9 mouse cellular contexts compared by ENCODE assay signal in the genomic region with DNA sequence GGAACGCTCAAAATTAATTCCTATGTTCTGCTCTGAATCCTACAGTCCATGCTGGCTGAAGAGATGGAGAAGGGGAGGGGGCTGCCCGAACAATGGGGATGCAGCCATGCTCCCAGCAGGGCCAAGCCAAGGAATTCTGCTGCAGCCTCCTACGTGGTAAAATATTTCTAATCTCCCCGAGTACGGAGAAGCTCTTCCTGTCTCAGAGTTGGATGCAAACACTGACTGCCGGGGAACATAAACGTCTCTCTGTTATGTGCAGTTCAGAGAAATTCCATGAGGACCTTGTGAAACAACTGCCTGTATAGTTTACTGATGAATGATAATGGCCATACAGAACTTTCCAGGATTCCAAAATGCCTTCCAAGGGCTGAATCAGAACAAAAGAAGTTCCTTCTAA.
A peak's percentile ranks its signal among the peaks of the same experiment; 100 is the strongest.
DNase-seq lines count a peak whose midpoint lies in the region; ATAC-seq lines count a peak whose summit lies in the region.
"Had no signal": no experiment of that assay in that cellular context is flagged by ENCODE, and none has a peak within 500 bp of the region (broad histone marks: within the 10 kb centered on the region; RNA-seq: fewer than 3 reads in every experiment).

No protein-coding gene starts in this region.

- no peak overlapping the region for H3K4me3 ChIP-seq in kidney, embryonic 16.5 days (ENCODE audit: low read length)
- H3K4me3 ChIP-seq in embryonic facial prominence, embryonic 10.5 days: no peak overlapping the region
- H3K4me3 ChIP-seq in hindbrain, embryonic 10.5 days: no peak overlapping the region

- peaks cover 49% of the 10 kb centered on the region for H3K4me1 ChIP-seq in kidney, embryonic 16.5 days (ENCODE audit: insufficient read depth, low read length)
- H3K4me1 ChIP-seq in embryonic facial prominence, embryonic 10.5 days: peaks cover 28% of the 10 kb centered on the region
- H3K4me1 ChIP-seq in hindbrain, embryonic 10.5 days (replicated peaks): peaks cover 37% of the 10 kb centered on the region

- DNase-seq in kidney, adult 9 months: no peak
- no peak for DNase-seq in embryonic facial prominence, embryonic 10.5 days (ENCODE audit: low spot score)
- peak; percentile 20 for DNase-seq in hindbrain, embryonic 10.5 days (ENCODE audit: low spot score)
- DNase-seq in mesoderm, embryonic 11.5 days (ENCODE audit: low read depth, low spot score): peak; percentile 31
- DNase-seq in thymus, adult 18-20 months: no peak
- no peak for DNase-seq in thymus, postnatal 25 days
- DNase-seq: spleen, adult 18-20 months had no signal

- H3K27ac ChIP-seq in kidney, embryonic 16.5 days (ENCODE audit: low read length): peak overlapping the region; percentile 79
- H3K27ac ChIP-seq in embryonic facial prominence, embryonic 10.5 days (replicated peaks): peak overlapping the region; percentile 8; the same call in 1 of the 2 replicates
- peak overlapping the region; percentile 81 for H3K27ac ChIP-seq in hindbrain, embryonic 10.5 days

- 39% methylated on average over 7 of the region's 7 CpGs for WGBS in kidney, embryonic 16.5 days
- 46% methylated on average over 7 of the region's 7 CpGs for WGBS in embryonic facial prominence, embryonic 10.5 days
- WGBS in hindbrain, embryonic 10.5 days: 30% methylated on average over 7 of the region's 7 CpGs

- peaks cover 16% of the 10 kb centered on the region for H3K36me3 ChIP-seq in kidney, embryonic 16.5 days (ENCODE audit: insufficient read depth, low read length)
- H3K36me3 ChIP-seq in embryonic facial prominence, embryonic 10.5 days (replicated peaks): peaks cover 11% of the 10 kb centered on the region
- peaks cover 19% of the 10 kb centered on the region for H3K36me3 ChIP-seq in hindbrain, embryonic 10.5 days

- H3K4me2 ChIP-seq in kidney, embryonic 16.5 days (replicated peaks; ENCODE audit: low read depth, low read length): no peak overlapping the region

- peak overlapping the region; percentile 7; the same call in 1 of the 2 replicates for H3K9ac ChIP-seq in kidney, embryonic 16.5 days (replicated peaks; ENCODE audit: low read length)

- ATAC-seq in kidney, embryonic 16.5 days (ENCODE audit: low FRiP score, low TSS enrichment): no peak
- ATAC-seq in megakaryocyte, adult 5-6 weeks (ENCODE audit: poor library complexity, severe bottlenecking): no peak

- no peaks in the 10 kb centered on the region for H3K9me3 ChIP-seq in kidney, embryonic 16.5 days (ENCODE audit: low read length)
- no peaks in the 10 kb centered on the region for H3K9me3 ChIP-seq in embryonic facial prominence, embryonic 10.5 days
- H3K9me3 ChIP-seq in hindbrain, embryonic 10.5 days: no peaks in the 10 kb centered on the region

- H3K27me3 ChIP-seq in kidney, embryonic 16.5 days (ENCODE audit: insufficient read depth, low read length): no peaks in the 10 kb centered on the region
- no peaks in the 10 kb centered on the region for H3K27me3 ChIP-seq in embryonic facial prominence, embryonic 10.5 days (replicated peaks; ENCODE audit: low read depth, poor library complexity, severe bottlenecking)
- no peaks in the 10 kb centered on the region for H3K27me3 ChIP-seq in hindbrain, embryonic 10.5 days (ENCODE audit: insufficient read depth, poor library complexity, severe bottlenecking)

Comparison
In these comparisons a context has a peak if more than half of its experiments do, and no peak if none do; other contexts are left out.
1. H3K27ac ChIP-seq: peak in every context shown above with its lines; median percentile 81 in hindbrain, embryonic 10.5 days; 79 in kidney, embryonic 16.5 days; 8 in embryonic facial prominence, embryonic 10.5 days.
2. DNase-seq: peak in hindbrain, embryonic 10.5 days (single experiment) and mesoderm, embryonic 11.5 days (single experiment); none in kidney, adult 9 months (single experiment), embryonic facial prominence, embryonic 10.5 days (single experiment), thymus, adult 18-20 months (0 of 2) and thymus, postnatal 25 days (single experiment).